Mouse (Mus musculus) granulocyte monocyte progenitor cell, adult 5-6 weeks (primary cell): Measurements from ENCODE around the gene Rassf8. TPM values are rescaled to one million over a fixed set of nuclear protein-coding genes. Genes with fewer than 3 reads are reported as not detected.
A peak's percentile ranks its signal among the peaks of the same experiment; 100 is the strongest.

Experiments used
- ATAC-seq: replicated peaks from 2 replicates; pipeline ENCODE4 v1.8.0; 2016; ENCODE audit warnings: mild to moderate bottlenecking, moderate TSS enrichment, inconsistent platforms; ENCODE audit not compliant: poor library complexity, severe bottlenecking
- total RNA-seq, 2 experiments: library from RNA; stranded (forward) in 1 of 2; stranded (reverse) in 1 of 2; fragments of 200-712, 200-1000 nt in 1 of 2; fragments of >200 nt in 1 of 2; fragmentation: Nextera tagmentation in 1 of 2; gene quantifications; 2 replicates each; pipeline ENCODE4 v1.2.3; 2014 to 2017

The Rassf8 gene
- total RNA-seq, 2 experiments from 2014 or later, result 13.0 to 13.5 TPM

- ATAC-seq, result peak; percentile 18
These were observed 548 bp downstream of the Rassf8 start for GRCm38 (mm10) chr6:145746921-145747670.

GRCm38 (mm10) chr6:145747671-145748640 is 1.4 kb downstream of the Rassf8 start:
- no peak for ATAC-seq

- ATAC-seq, result no peak
These were observed 3.8 kb downstream of the Rassf8 start for GRCm38 (mm10) chr6:145750394-145750793.

- ATAC-seq, result no peak
These were observed 6.7 kb downstream of the Rassf8 start for GRCm38 (mm10) chr6:145753296-145753695.

- ATAC-seq, result no peak
These were observed 7.9 kb downstream of the Rassf8 start for GRCm38 (mm10) chr6:145754416-145754815.

GRCm38 (mm10) chr6:145755942-145756639 is 9.5 kb downstream of the Rassf8 start:
- ATAC-seq, result no peak

GRCm38 (mm10) chr6:145756640-145757005 is 10.1 kb downstream of the Rassf8 start:
- ATAC-seq, result no peak

- ATAC-seq, result no peak
These were observed 10.8 kb downstream of the Rassf8 start for GRCm38 (mm10) chr6:145757346-145757745.

GRCm38 (mm10) chr6:145758685-145759084 is 12.1 kb downstream of the Rassf8 start:
- ATAC-seq, result no peak

- ATAC-seq, result no peak
These were observed 12.9 kb downstream of the Rassf8 start for GRCm38 (mm10) chr6:145759432-145759831.

GRCm38 (mm10) chr6:145760246-145761016 is 13.9 kb downstream of the Rassf8 start:
- ATAC-seq, result no peak

GRCm38 (mm10) chr6:145761151-145761935 is 14.8 kb downstream of the Rassf8 start:
- no peak for ATAC-seq

GRCm38 (mm10) chr6:145762016-145762415 is 15.5 kb downstream of the Rassf8 start:
- no peak for ATAC-seq

GRCm38 (mm10) chr6:145763051-145763450 is 16.5 kb downstream of the Rassf8 start:
- ATAC-seq, result no peak

GRCm38 (mm10) chr6:145765011-145765410 is 18.5 kb downstream of the Rassf8 start:
- peak; percentile 70 for ATAC-seq

GRCm38 (mm10) chr6:145766971-145767370 is 20.4 kb downstream of the Rassf8 start:
- ATAC-seq, result peak; percentile 64

GRCm38 (mm10) chr6:145767637-145768036 is 21.1 kb downstream of the Rassf8 start:
- ATAC-seq, result no peak

- no peak for ATAC-seq
These were observed 22.2 kb downstream of the Rassf8 start for GRCm38 (mm10) chr6:145768671-145769292.

GRCm38 (mm10) chr6:145769855-145770254 is 23.3 kb downstream of the Rassf8 start:
- no peak for ATAC-seq
